Mouse (Mus musculus) MEL (cell line): Measurements from ENCODE around the gene Lats2. TPM values are rescaled to one million over a fixed set of nuclear protein-coding genes. Genes with fewer than 3 reads are reported as not detected.

Experiments
- DNase-seq: peaks from one replicate; pipeline ENCODE4 v3.0.0; 2011; ENCODE audit warnings: low read depth, low spot score
- H3K27ac ChIP-seq: 2 replicates; pipeline ENCODE4 v1.5.1; 2012; ENCODE audit warnings: low read depth, mild to moderate bottlenecking, control low read depth, low read length, moderate library complexity; ENCODE audit not compliant: control insufficient read depth
- H3K27me3 ChIP-seq, 2 experiments: fragments of 150-350 bp in 1 of 2; sonication (generic) in 1 of 2; 2 replicates each; pipeline ENCODE4 v1.6.1; 2012; ENCODE audit warnings: low read length in 2 of 2, mild to moderate bottlenecking in 2 of 2, improper control_type of control experiment in 1 of 2, moderate library complexity in 1 of 2; ENCODE audit not compliant: insufficient read depth in 2 of 2, control insufficient read depth in 1 of 2
- H3K36me3 ChIP-seq, 2 experiments: 2 replicates each; pipeline ENCODE4 v1.6.1; 2012 to 2014; ENCODE audit warnings: low read length in 2 of 2, improper control_type of control experiment in 1 of 2, inconsistent platforms in 1 of 2, mild to moderate bottlenecking in 1 of 2; ENCODE audit not compliant: insufficient read depth in 2 of 2, control insufficient read depth in 1 of 2
- H3K4me1 ChIP-seq, 2 experiments: fragments of 150-350 bp in 1 of 2; sonication (generic) in 1 of 2; 2 replicates each; pipeline ENCODE4 v1.6.1; 2012; ENCODE audit warnings: low read length in 2 of 2, improper control_type of control experiment in 1 of 2, mild to moderate bottlenecking in 1 of 2; ENCODE audit not compliant: insufficient read depth in 2 of 2, control insufficient read depth in 1 of 2
- H3K4me3 ChIP-seq, 2 experiments: fragments of 150-350 bp in 1 of 2; sonication (generic) in 1 of 2; 2 replicates each; pipeline ENCODE4 v1.5.1; 2012; ENCODE audit warnings: low read depth in 2 of 2, low read length in 2 of 2, mild to moderate bottlenecking in 2 of 2, moderate library complexity in 2 of 2, control low read depth in 1 of 2, improper control_type of control experiment in 1 of 2; ENCODE audit not compliant: control insufficient read depth in 1 of 2, insufficient read depth in 1 of 2
- H3K79me2 ChIP-seq: 2 replicates; pipeline ENCODE4 v1.6.1; 2012; ENCODE audit warnings: mild to moderate bottlenecking, low read length, moderate library complexity; ENCODE audit not compliant: control insufficient read depth, poor library complexity, insufficient read depth
- H3K9ac ChIP-seq: 2 replicates; pipeline ENCODE4 v1.6.1; 2012; ENCODE audit warnings: low read depth, mild to moderate bottlenecking, control low read depth, low read length, moderate library complexity; ENCODE audit not compliant: control insufficient read depth, poor library complexity, severe bottlenecking
- H3K9me3 ChIP-seq: fragments of 150-350 bp; sonication (generic); replicated peaks from 2 replicates; pipeline ENCODE4 v1.6.1; 2012; ENCODE audit warnings: mild to moderate bottlenecking, low read length, improper control_type of control experiment, moderate library complexity; ENCODE audit not compliant: insufficient read depth
- BHLHE40 ChIP-seq: IDR thresholded peaks from 2 replicates; pipeline ENCODE4 v1.6.1; 2012; ENCODE audit warnings: low read depth, mild to moderate bottlenecking, inconsistent platforms, low read length, improper control_type of control experiment, borderline replicate concordance
- CHD1 ChIP-seq: IDR thresholded peaks from 2 replicates; pipeline ENCODE4 v1.6.1; 2012; ENCODE audit warnings: low read depth, mild to moderate bottlenecking, inconsistent platforms, low read length, improper control_type of control experiment
- CHD2 ChIP-seq: IDR thresholded peaks from 2 replicates; pipeline ENCODE4 v1.6.1; 2011; ENCODE audit warnings: low read length, improper control_type of control experiment
- CTCF ChIP-seq, 3 experiments: IDR thresholded peaks in 2 of 3; conservative IDR thresholded peaks in 1 of 3; 2 replicates each; pipeline ENCODE4 v1.5.1; 2011 to 2012; ENCODE audit warnings: low read length in 3 of 3, low read depth in 2 of 3, mild to moderate bottlenecking in 2 of 3, improper control_type of control experiment in 1 of 3, inconsistent platforms in 1 of 3, mixed read lengths in 1 of 3, moderate library complexity in 1 of 3; ENCODE audit not compliant: control insufficient read depth in 1 of 3, insufficient read depth in 1 of 3, poor library complexity in 1 of 3, severe bottlenecking in 1 of 3
- E2F4 ChIP-seq: IDR thresholded peaks from 2 replicates; pipeline ENCODE4 v1.6.1; 2011; ENCODE audit warnings: low read depth, low read length, improper control_type of control experiment, borderline replicate concordance
- ELF1 ChIP-seq: IDR thresholded peaks from 2 replicates; pipeline ENCODE4 v1.6.1; 2014; ENCODE audit warnings: low read depth, mild to moderate bottlenecking, inconsistent platforms, low read length, improper control_type of control experiment, moderate library complexity
- EP300 ChIP-seq, 2 experiments: IDR thresholded peaks; 2 replicates each; pipeline ENCODE4 v1.6.1; 2011; ENCODE audit warnings: improper control_type of control experiment in 2 of 2, low read length in 2 of 2, low read depth in 1 of 2, mild to moderate bottlenecking in 1 of 2
- ETS1 ChIP-seq: IDR thresholded peaks from 2 replicates; pipeline ENCODE4 v1.6.1; 2012; ENCODE audit warnings: low read depth, mild to moderate bottlenecking, inconsistent platforms, low read length, improper control_type of control experiment, moderate library complexity
- GABPA ChIP-seq: IDR thresholded peaks from 2 replicates; pipeline ENCODE4 v1.6.1; 2012; ENCODE audit warnings: low read depth, mild to moderate bottlenecking, inconsistent platforms, low read length, improper control_type of control experiment, moderate library complexity
- GATA1 ChIP-seq: IDR thresholded peaks from 2 replicates; pipeline ENCODE4 v1.6.1; 2011; ENCODE audit warnings: low read depth, low read length, improper control_type of control experiment
- HCFC1 ChIP-seq: IDR thresholded peaks from 2 replicates; pipeline ENCODE4 v1.6.1; 2012; ENCODE audit warnings: low read depth, mild to moderate bottlenecking, inconsistent platforms, low read length, improper control_type of control experiment, moderate library complexity
- KAT2A ChIP-seq: conservative IDR thresholded peaks from 2 replicates; pipeline ENCODE4 v1.6.1; 2012; ENCODE audit warnings: low read depth, low read length, improper control_type of control experiment, inconsistent platforms
- MAX ChIP-seq: IDR thresholded peaks from 2 replicates; pipeline ENCODE4 v1.6.1; 2011; ENCODE audit warnings: low read length, improper control_type of control experiment
- MAZ ChIP-seq: IDR thresholded peaks from 2 replicates; pipeline ENCODE4 v1.6.1; 2012; ENCODE audit warnings: low read depth, mild to moderate bottlenecking, inconsistent platforms, low read length, improper control_type of control experiment
- MEF2A ChIP-seq: IDR thresholded peaks from 2 replicates; pipeline ENCODE4 v1.6.1; 2014; ENCODE audit warnings: low read depth, mild to moderate bottlenecking, inconsistent platforms, low read length, improper control_type of control experiment; ENCODE audit not compliant: poor library complexity, insufficient replicate concordance, severe bottlenecking; ENCODE audit errors: extremely low read depth
- MXI1 ChIP-seq: IDR thresholded peaks from 2 replicates; pipeline ENCODE4 v1.6.1; 2011; ENCODE audit warnings: mild to moderate bottlenecking, low read depth, low read length, improper control_type of control experiment
- MYB ChIP-seq: IDR thresholded peaks from 2 replicates; pipeline ENCODE4 v1.6.1; 2011; ENCODE audit warnings: mild to moderate bottlenecking, low read depth, low read length, improper control_type of control experiment
- MYC ChIP-seq: IDR thresholded peaks from 2 replicates; pipeline ENCODE4 v1.6.1; 2011; ENCODE audit warnings: low read depth, mild to moderate bottlenecking, low read length, improper control_type of control experiment, moderate library complexity
- NELFE ChIP-seq: IDR thresholded peaks from 2 replicates; pipeline ENCODE4 v1.6.1; 2011; ENCODE audit warnings: low read depth, low read length, improper control_type of control experiment
- NRF1 ChIP-seq: IDR thresholded peaks from 2 replicates; pipeline ENCODE4 v1.6.1; 2014; ENCODE audit warnings: low read depth, mild to moderate bottlenecking, inconsistent platforms, low read length, improper control_type of control experiment, moderate library complexity; ENCODE audit not compliant: poor library complexity, insufficient read depth, severe bottlenecking
- POLR2A ChIP-seq, 2 experiments: IDR thresholded peaks; 2 replicates each; pipeline ENCODE4 v1.6.1; 2011 to 2012; ENCODE audit warnings: low read length in 2 of 2, mild to moderate bottlenecking in 2 of 2, control low read depth in 1 of 2, improper control_type of control experiment in 1 of 2, low read depth in 1 of 2, moderate library complexity in 1 of 2; ENCODE audit not compliant: control insufficient read depth in 1 of 2, insufficient read depth in 1 of 2, poor library complexity in 1 of 2
- POLR2AphosphoS2 ChIP-seq: IDR thresholded peaks from 2 replicates; pipeline ENCODE4 v1.6.1; 2011; ENCODE audit warnings: low read length, improper control_type of control experiment
- RAD21 ChIP-seq: IDR thresholded peaks from 2 replicates; pipeline ENCODE4 v1.6.1; 2011; ENCODE audit warnings: mild to moderate bottlenecking, low read depth, low read length, improper control_type of control experiment
- RCOR1 ChIP-seq: IDR thresholded peaks from 2 replicates; pipeline ENCODE4 v1.6.1; 2012; ENCODE audit warnings: low read depth, mild to moderate bottlenecking, inconsistent platforms, low read length, improper control_type of control experiment
- SIN3A ChIP-seq: IDR thresholded peaks from 2 replicates; pipeline ENCODE4 v1.6.1; 2012; ENCODE audit warnings: low read length, improper control_type of control experiment, inconsistent platforms
- SMC3 ChIP-seq: IDR thresholded peaks from 2 replicates; pipeline ENCODE4 v1.6.1; 2011; ENCODE audit warnings: low read depth, low read length, improper control_type of control experiment
- TAL1 ChIP-seq: IDR thresholded peaks from 2 replicates; pipeline ENCODE4 v1.6.1; 2012; ENCODE audit warnings: mild to moderate bottlenecking, inconsistent platforms, low read length, moderate library complexity, mixed read lengths
- TBP ChIP-seq: IDR thresholded peaks from 2 replicates; pipeline ENCODE4 v1.8.0; 2011; ENCODE audit warnings: low read depth, low read length, improper control_type of control experiment
- TCF12 ChIP-seq: IDR thresholded peaks from 2 replicates; pipeline ENCODE4 v1.6.1; 2014; ENCODE audit warnings: low read depth, mild to moderate bottlenecking, inconsistent platforms, low read length, improper control_type of control experiment, moderate library complexity
- UBTF ChIP-seq: IDR thresholded peaks from 2 replicates; pipeline ENCODE4 v1.6.1; 2012; ENCODE audit warnings: low read depth, mild to moderate bottlenecking, inconsistent platforms, low read length, improper control_type of control experiment, moderate library complexity, borderline replicate concordance; ENCODE audit not compliant: insufficient read depth
- USF1 ChIP-seq: IDR thresholded peaks from 2 replicates; pipeline ENCODE4 v1.6.1; 2014; ENCODE audit warnings: low read depth, mild to moderate bottlenecking, inconsistent platforms, low read length, improper control_type of control experiment, moderate library complexity
- USF2 ChIP-seq, 2 experiments: IDR thresholded peaks; 2 replicates each; pipeline ENCODE4 v1.6.1; 2011 to 2012; ENCODE audit warnings: improper control_type of control experiment in 2 of 2, low read length in 2 of 2, borderline replicate concordance in 1 of 2, inconsistent platforms in 1 of 2, low read depth in 1 of 2, mild to moderate bottlenecking in 1 of 2; ENCODE audit not compliant: insufficient read depth in 1 of 2
- ZC3H11A ChIP-seq: IDR thresholded peaks from 2 replicates; pipeline ENCODE4 v1.6.1; 2012; ENCODE audit warnings: low read depth, mild to moderate bottlenecking, inconsistent platforms, low read length, improper control_type of control experiment
- ZNF384 ChIP-seq: IDR thresholded peaks from 2 replicates; pipeline ENCODE4 v1.6.1; 2012; ENCODE audit warnings: low read depth, mild to moderate bottlenecking, inconsistent platforms, low read length, improper control_type of control experiment
- polyA plus RNA-seq, 2 experiments: library from polyadenylated mRNA; stranded (reverse) in 1 of 2; unstranded in 1 of 2; fragments of >175 nt in 1 of 2; fragments of >200 nt in 1 of 2; gene quantifications; 2 replicates each; pipeline versions ENCODE4 v1.2.1 to v1.2.4; 2012; ENCODE audit warnings: low replicate concordance in 2 of 2, low read depth in 1 of 2; ENCODE audit not compliant: insufficient read length in 2 of 2, insufficient read depth in 1 of 2, missing spikeins in 1 of 2
- total RNA-seq: library from RNA; depleted of rRNA; stranded (reverse); fragments of 300-350 nt; gene quantifications from 2 replicates; pipeline ENCODE4 v1.2.3, GENCODE M21; 2012

The Lats2 gene
- total and polyA plus RNA-seq, 3 experiments = 1.1 to 2.6 TPM; not detected in 1

DNA sequence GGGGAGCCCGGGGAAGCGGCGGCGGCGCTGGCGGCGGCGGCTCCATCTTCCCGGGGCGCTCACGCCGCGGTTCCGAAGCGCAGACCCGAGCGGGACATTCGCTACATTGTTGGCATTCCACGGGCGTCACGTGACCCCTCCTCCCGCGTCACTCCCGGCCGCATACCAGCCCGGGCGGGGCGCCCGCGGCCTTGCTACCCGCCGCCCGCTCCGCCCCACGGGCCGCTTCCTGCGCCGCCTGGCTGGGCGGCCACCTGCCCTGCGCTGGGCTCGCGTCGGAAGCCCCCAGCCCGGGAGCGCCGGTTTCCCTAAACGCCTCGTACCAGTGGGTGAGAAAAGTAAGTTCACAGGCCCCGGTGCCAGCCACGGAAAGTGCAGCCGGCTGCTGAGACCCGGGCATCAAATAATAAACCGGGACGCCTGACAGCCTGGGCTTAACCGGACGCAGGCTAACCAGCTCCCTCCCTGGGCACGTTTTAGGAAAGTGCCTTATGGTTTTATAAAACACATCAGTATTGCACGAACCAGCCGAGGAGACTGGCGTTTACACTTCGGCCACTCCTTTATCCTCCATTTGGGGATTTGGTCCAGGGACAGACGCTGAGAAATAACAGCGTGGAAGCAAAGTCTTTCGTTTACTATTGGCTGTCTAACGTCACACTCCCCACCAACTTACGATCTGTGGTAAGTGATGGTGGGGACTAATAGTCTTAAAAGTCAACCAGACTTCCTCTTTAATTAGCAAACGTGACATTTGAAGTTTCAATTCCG lies 12.0 kb downstream of the Lats2 start, which contains the start of gene Gm49361:
Gene Gm49361 (minus strand): TSS at position 103 of the 771 bp plus-strand sequence.
- peak within 1 kb of the TSS; percentile 47 for H3K27ac ChIP-seq
- TF ChIP-seq NRF1 = 0 out of 2 replicates have a peak, but pooled peaks have one; percentile 11
- TF ChIP-seq BHLHE40 = peak; percentile 66; the same call in 1 of the 2 replicates
- no peak for TF ChIP-seq RCOR1
- no peak for TF ChIP-seq CHD2
- TF ChIP-seq KAT2A = no peak
- peak; percentile 48 for TF ChIP-seq MXI1
- peak; percentile 95 for TF ChIP-seq USF1
- no peak for TF ChIP-seq SMC3
- peak; percentile 81; the same call in 1 of the 2 replicates for TF ChIP-seq MAX
- TF ChIP-seq GATA1 = no peak
- TF ChIP-seq GABPA = no peak
- peak; percentile 25; the same call in 1 of the 2 replicates for TF ChIP-seq HCFC1
- no peak for TF ChIP-seq TAL1
- TF ChIP-seq ELF1 = no peak
- no peak for TF ChIP-seq UBTF
- no peak for TF ChIP-seq EP300 (IDR thresholded peaks at IDR 0.05; ENCODE audit: low read depth in 1 of 2, low read length in 2 of 2)
- TF ChIP-seq CTCF (IDR thresholded peaks at IDR 0.05 in 2 of 3, conservative IDR thresholded peaks at IDR 0.05 in 1 of 3; ENCODE audit: control insufficient read depth in 1 of 3, insufficient read depth in 1 of 3, low read depth in 2 of 3, low read length in 3 of 3, poor library complexity in 1 of 3, severe bottlenecking in 1 of 3) = no peak
- TF ChIP-seq ETS1 = peak; percentile 46; the same call in 1 of the 2 replicates
- no peak for TF ChIP-seq POLR2AphosphoS2
- no peak for TF ChIP-seq RAD21
- TF ChIP-seq SIN3A = peak; percentile 60; the same call in 1 of the 2 replicates
- TF ChIP-seq TCF12 = no peak
- no peak for TF ChIP-seq E2F4
- peak in 1 of 2 experiments; percentile 42; a peak in 2 of 4 replicates for TF ChIP-seq POLR2A (IDR thresholded peaks at IDR 0.05; ENCODE audit: control insufficient read depth in 1 of 2, insufficient read depth in 1 of 2, low read depth in 1 of 2, low read length in 2 of 2, poor library complexity in 1 of 2)
- TF ChIP-seq NELFE = no peak
- no peak for TF ChIP-seq MYB
- TF ChIP-seq CHD1 = no peak
- TF ChIP-seq MEF2A = no peak
- TF ChIP-seq MYC = 0 out of 2 replicates have a peak, but pooled peaks have one; percentile 21
- peak; percentile 35 to 73; a peak in 3 of 4 replicates for TF ChIP-seq USF2 (IDR thresholded peaks at IDR 0.05; ENCODE audit: borderline replicate concordance in 1 of 2, insufficient read depth in 1 of 2, low read depth in 1 of 2, low read length in 2 of 2)
- peak; percentile 40; the same call in 1 of the 2 replicates for TF ChIP-seq MAZ
- TF ChIP-seq ZC3H11A = no peak
- 0 out of 2 replicates have a peak, but pooled peaks have one; percentile 27 for TF ChIP-seq TBP
- TF ChIP-seq ZNF384 = no peak
- TF ChIP-seq, all 39 proteins: peak for 13
- Histone ChIP-seq H3K9ac (peak within 1 kb of the TSS; percentile 70), H3K4me1 (no peaks in the 10 kb centered on the region), H3K36me3 (peaks cover 0 to 4% of the 10 kb centered on the region in 2 experiments; a peak in 1 of 4 replicates), H3K79me2 (peaks cover 3% of the 10 kb centered on the region; the same call in 1 of the 2 replicates), H3K27me3 (peaks cover 3 to 6% of the 10 kb centered on the region in 2 experiments), H3K9me3 (no peaks in the 10 kb centered on the region), H3K4me3 (peak within 1 kb of the TSS; percentile 59 to 65)
- peak; percentile 82 for DNase-seq
